Mouse (Mus musculus): ENCODE data around the gene Mphosph9.

GRCm38 (mm10) chr5:124351604-124352003 is 23.8 kb upstream of the Mphosph9 start:
- no peak for TF ChIP-seq CTCF (IDR thresholded peaks at IDR 0.05; ENCODE audit: low read depth, low read length)
- no peak for TF ChIP-seq POLR2A (IDR thresholded peaks at IDR 0.05; ENCODE audit: extremely low read depth, insufficient read depth, low read length)

Data from liver, adult 2 months (tissue).